Mouse (Mus musculus) liver, embryonic 13.5 days (tissue): ENCODE results near the gene Snrpd2. TPM values are rescaled to one million over a fixed set of nuclear protein-coding genes. Genes with fewer than 3 reads are reported as not detected.

Source experiments
- ATAC-seq: fragments of 200-750 bp; cut with Nextera tagmentation; 2 replicates; pipeline ENCODE4 v1.8.0; 2017; ENCODE audit warnings: low read depth, mild to moderate bottlenecking, moderate number of reproducible peaks, moderate library complexity
- DNase-seq: peaks from one replicate; pipeline ENCODE4 v3.0.0; 2022
- H3K27ac ChIP-seq: fragments of 300-500 bp; sonication (generic); 2 replicates; pipeline ENCODE4 v1.5.1; 2015; ENCODE audit warnings: moderate library complexity, mild to moderate bottlenecking, inconsistent platforms
- H3K27me3 ChIP-seq: fragments of 300-500 bp; sonication (generic); 2 replicates; pipeline ENCODE4 v1.6.1; 2015; ENCODE audit warnings: mild to moderate bottlenecking, inconsistent platforms
- H3K36me3 ChIP-seq: fragments of 300-500 bp; sonication (generic); 2 replicates; pipeline ENCODE4 v1.6.1; 2015; ENCODE audit warnings: mild to moderate bottlenecking, inconsistent platforms
- H3K4me1 ChIP-seq: fragments of 300-500 bp; sonication (generic); replicated peaks from 2 replicates; pipeline ENCODE4 v1.6.1; 2015; ENCODE audit warnings: inconsistent platforms
- H3K4me2 ChIP-seq: fragments of 300-500 bp; sonication (generic); 2 replicates; pipeline ENCODE4 v1.6.1; 2015; ENCODE audit warnings: inconsistent platforms, mild to moderate bottlenecking, moderate library complexity
- H3K4me3 ChIP-seq: fragments of 300-500 bp; sonication (generic); replicated peaks from 2 replicates; pipeline ENCODE4 v1.5.1; 2015; ENCODE audit warnings: mild to moderate bottlenecking, inconsistent platforms
- H3K9ac ChIP-seq: fragments of 300-500 bp; sonication (generic); 2 replicates; pipeline ENCODE4 v1.6.1; 2015; ENCODE audit warnings: mild to moderate bottlenecking, inconsistent platforms
- H3K9me3 ChIP-seq: fragments of 300-500 bp; sonication (generic); replicated peaks from 2 replicates; pipeline ENCODE4 v1.6.1; 2016; ENCODE audit warnings: inconsistent platforms
- WGBS: fragments of 180-500 bp; shearing (Covaris S2); methylation state at CpG from one replicate; pipeline ENCODE4 v1.1.7; 2015; ENCODE audit not compliant: insufficient replicate concordance; 5-methylcytosine and 5-hydroxymethylcytosine counted together
- polyA plus RNA-seq: library from polyadenylated mRNA; unstranded; fragments of >200 nt; fragmentation: Nextera tagmentation; extraction: Ambion mirVana; gene quantifications from 2 replicates; pipeline ENCODE4 v1.2.1, GENCODE M21; 2015

Gene Snrpd2
- polyA plus RNA-seq: 85.9 and 89.4 TPM in 2 replicates

DNA sequence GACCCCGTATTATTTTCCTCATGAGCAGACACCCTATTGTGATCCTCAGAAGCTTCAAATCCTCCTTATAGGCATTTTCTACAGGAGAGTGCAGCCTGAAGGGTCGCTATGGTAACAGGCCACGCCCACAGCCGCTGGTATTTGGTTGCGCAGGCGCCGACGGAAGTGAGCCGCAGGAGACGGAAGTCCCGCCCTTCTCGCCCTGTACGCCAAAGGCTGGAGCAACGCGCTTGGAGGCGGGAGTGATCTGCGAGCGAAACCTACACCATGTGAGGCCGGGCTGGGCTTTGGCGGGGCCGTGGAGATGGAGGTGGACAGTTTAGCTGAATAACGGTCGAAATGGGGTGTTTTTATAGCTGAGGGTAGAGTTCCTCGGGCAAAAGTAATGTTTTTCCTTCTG, at the start of gene Snrpd2:
Gene Snrpd2 (plus strand): TSS at position 97 of the 400 bp plus-strand sequence.
- peak within 1 kb of the TSS; percentile 85 for H3K9ac ChIP-seq
- peak within 1 kb of the TSS; percentile 77 for H3K4me3 ChIP-seq
- no peaks in the 10 kb centered on the region for H3K27me3 ChIP-seq
- peaks cover 29% of the 10 kb centered on the region for H3K4me1 ChIP-seq
- 0% methylated on average over 24 of the region's 24 CpGs for WGBS
- peak; percentile 84 for ATAC-seq
- peak within 1 kb of the TSS; percentile 82 for H3K27ac ChIP-seq
- DNase-seq: peak; percentile 92
- H3K9me3 ChIP-seq: no peaks in the 10 kb centered on the region
- H3K36me3 ChIP-seq: peaks cover 33% of the 10 kb centered on the region
- peak within 1 kb of the TSS; percentile 96 for H3K4me2 ChIP-seq

DNA sequence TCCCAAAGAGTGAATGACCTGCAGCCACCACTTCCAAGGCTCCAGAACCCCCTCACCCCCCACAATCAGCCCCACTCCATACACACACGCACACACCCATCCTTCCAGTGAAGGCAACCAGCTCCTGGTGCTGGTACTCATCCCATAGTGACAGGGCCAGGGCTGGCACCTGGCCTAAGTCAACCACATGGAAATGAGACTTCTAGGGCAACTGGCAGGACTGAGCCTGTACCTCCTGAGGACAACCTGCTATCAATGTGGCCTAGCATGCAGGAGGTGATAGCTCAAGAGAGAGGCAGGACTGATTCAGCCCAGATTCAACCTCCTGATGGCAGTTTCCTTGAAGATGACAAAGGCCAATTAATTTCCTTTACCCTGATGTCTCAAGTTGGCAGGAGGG, 49.2 kb upstream of the Snrpd2 start:
- Histone ChIP-seq H3K9ac (no peak overlapping the region), H3K9me3 (no peaks in the 10 kb centered on the region), H3K27me3 (peaks cover 80% of the 10 kb centered on the region), H3K27ac (no peak overlapping the region), H3K36me3 (no peaks in the 10 kb centered on the region), H3K4me1 (peaks cover 23% of the 10 kb centered on the region), H3K4me3 (no peak overlapping the region), H3K4me2 (no peak overlapping the region)
- 48% methylated on average over 1 of the region's 1 CpGs for WGBS
- DNase-seq: no peak
- no peak for ATAC-seq

DNA sequence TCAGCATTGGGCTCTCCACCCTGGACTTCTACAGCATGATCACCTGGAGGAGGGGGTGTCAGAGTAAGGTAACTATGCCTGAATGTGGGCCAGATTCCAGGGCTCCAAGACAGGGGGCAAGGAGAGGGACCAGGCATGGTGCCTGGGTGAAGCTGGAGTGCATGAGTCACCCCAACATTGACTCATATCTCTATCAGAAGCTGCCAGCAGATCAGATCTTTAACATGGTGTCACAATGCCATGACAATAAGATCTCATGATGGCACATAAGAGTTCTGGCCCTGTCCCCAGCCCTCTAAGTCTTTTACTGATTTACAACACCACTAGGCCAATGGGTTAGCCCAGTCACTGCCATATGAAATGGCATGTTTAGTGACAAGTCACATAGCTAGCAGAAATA, 45.8 kb upstream of the Snrpd2 start:
- Histone ChIP-seq H3K27me3 (peaks cover 63% of the 10 kb centered on the region), H3K4me3 (no peak overlapping the region), H3K36me3 (no peaks in the 10 kb centered on the region), H3K4me2 (no peak overlapping the region), H3K9me3 (no peaks in the 10 kb centered on the region), H3K4me1 (no peaks in the 10 kb centered on the region), H3K9ac (no peak overlapping the region), H3K27ac (no peak overlapping the region)
- no peak for ATAC-seq
- DNase-seq: no peak

DNA sequence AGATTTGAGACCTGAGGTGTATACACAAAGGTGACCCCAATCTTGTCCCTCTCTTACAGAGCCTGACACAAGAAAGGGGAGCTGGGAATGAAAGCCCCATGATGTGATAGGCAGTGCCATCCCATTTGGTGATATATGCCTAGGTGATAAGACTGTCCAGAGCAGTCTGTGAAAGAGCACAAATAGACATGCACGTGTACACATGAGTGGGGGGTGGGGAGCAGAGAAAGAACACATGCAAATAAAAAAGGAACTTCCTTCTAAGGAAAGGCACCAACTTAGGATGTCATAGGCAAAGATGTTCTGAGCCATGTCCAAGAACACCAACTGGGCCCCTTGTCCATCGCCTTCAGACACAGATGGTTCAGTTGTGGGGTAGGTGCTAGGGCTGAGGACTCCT, 45.0 kb upstream of the Snrpd2 start:
- Histone ChIP-seq H3K27me3 (peaks cover 58% of the 10 kb centered on the region), H3K9me3 (no peaks in the 10 kb centered on the region), H3K9ac (no peak overlapping the region), H3K4me1 (no peaks in the 10 kb centered on the region), H3K36me3 (no peaks in the 10 kb centered on the region), H3K4me2 (no peak overlapping the region), H3K4me3 (no peak overlapping the region), H3K27ac (no peak overlapping the region)
- no peak for ATAC-seq
- WGBS: 51% methylated on average over 2 of the region's 2 CpGs
- DNase-seq: no peak

DNA sequence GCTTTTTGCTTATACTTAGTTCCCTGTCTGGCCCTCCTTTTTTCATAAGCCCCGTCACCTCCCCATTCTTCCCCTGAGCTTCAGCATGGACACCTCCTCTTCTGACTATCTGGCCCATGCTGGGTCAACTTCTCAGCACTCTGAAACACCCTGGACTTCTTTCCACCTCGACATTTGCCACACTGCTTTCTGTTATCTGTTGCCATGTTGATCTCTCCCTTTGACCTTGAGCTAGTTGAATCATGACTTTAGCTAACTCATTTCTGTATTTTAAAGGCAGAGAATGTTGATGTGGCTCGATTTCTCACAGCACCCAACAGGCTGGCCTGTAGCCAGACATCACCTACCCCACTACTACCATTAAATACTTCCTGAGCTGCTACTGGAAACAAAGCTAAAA, 42.1 kb upstream of the Snrpd2 start:
- 31% methylated on average over 3 of the region's 3 CpGs for WGBS
- Histone ChIP-seq H3K9ac (no peak overlapping the region), H3K27ac (no peak overlapping the region), H3K27me3 (peaks cover 49% of the 10 kb centered on the region), H3K9me3 (no peaks in the 10 kb centered on the region), H3K4me1 (no peaks in the 10 kb centered on the region), H3K36me3 (no peaks in the 10 kb centered on the region), H3K4me2 (no peak overlapping the region), H3K4me3 (no peak overlapping the region)
- no peak for ATAC-seq
- no peak for DNase-seq

DNA sequence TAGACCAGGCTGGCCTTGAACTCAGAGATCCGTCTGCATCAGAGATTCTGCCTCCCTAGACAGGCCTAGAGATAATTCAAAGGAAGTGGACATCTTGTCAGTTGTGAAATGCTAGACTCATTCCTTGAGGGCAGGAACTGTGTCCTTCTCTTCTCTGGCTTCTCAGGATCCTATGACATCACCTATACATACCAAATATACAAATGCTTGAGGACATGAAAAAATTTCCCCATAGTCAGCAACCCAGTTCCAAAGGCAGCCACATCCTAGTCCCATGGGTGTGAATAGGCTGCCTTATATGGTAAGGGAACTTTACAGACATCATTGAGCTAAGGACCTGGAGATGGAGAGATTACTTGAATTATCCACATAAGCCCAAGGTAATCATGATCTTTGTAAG, 40.0 kb upstream of the Snrpd2 start:
- Histone ChIP-seq H3K9ac (no peak overlapping the region), H3K4me3 (no peak overlapping the region), H3K36me3 (no peaks in the 10 kb centered on the region), H3K27ac (no peak overlapping the region), H3K4me2 (no peak overlapping the region), H3K27me3 (peaks cover 38% of the 10 kb centered on the region), H3K4me1 (no peaks in the 10 kb centered on the region), H3K9me3 (no peaks in the 10 kb centered on the region)
- ATAC-seq (no peak), DNase-seq (no peak)
- WGBS: 54% methylated on average over 1 of the region's 1 CpGs

DNA sequence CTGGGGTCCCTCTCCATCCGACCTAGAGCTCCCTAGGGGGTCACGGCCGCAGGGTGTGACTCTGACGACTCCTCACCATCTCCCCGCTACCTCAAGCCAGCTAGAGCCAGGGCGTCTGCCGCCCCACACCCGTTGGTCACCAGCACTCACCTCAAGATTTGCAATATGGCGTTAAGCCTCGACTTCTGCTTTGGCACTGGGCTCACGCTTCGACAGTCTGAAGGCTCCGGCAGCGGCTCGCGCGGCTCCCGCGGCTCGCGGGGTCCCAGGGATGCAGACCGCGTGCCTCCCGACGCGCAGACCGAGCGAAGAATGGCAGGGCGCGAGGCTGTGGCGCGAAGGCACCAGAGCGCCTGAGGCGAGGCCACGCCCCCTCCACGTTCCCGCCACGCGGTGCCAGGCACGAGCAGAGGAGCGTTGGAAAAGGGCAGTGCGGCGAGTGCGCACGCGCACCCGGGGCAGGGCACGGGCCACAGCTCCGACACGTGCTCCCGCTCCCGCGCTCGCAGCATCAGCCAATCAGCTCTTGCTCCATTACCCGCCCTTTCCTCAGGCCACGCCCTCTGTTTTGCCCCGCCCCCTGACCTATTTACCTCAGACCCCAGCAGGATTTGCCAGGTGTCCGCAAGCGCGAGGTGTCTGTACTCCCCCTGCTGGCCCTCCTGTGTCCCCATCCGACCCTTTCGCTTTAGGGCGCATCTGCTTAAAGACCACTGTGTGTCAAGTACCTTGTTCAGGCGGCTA, 31.3 kb upstream of the Snrpd2 start, which contains the start of gene Gm4969:
Gene Gm4969 (minus strand): TSS at position 341 of the 744 bp plus-strand sequence.
- H3K4me1 ChIP-seq: peaks cover 32% of the 10 kb centered on the region
- H3K36me3 ChIP-seq: no peaks in the 10 kb centered on the region
- DNase-seq (peak; percentile 50), ATAC-seq (no peak)
- H3K27ac ChIP-seq: no peak within 1 kb of the TSS
- peaks cover 10% of the 10 kb centered on the region for H3K27me3 ChIP-seq
- peaks cover 7% of the 10 kb centered on the region; the same call in 1 of the 2 replicates for H3K9me3 ChIP-seq
- 24% methylated on average over 64 of the region's 64 CpGs for WGBS
- peak within 1 kb of the TSS; percentile 15; the same call in 1 of the 2 replicates for H3K4me3 ChIP-seq
- H3K4me2 ChIP-seq: peak within 1 kb of the TSS; percentile 86
- H3K9ac ChIP-seq: no peak within 1 kb of the TSS

DNA sequence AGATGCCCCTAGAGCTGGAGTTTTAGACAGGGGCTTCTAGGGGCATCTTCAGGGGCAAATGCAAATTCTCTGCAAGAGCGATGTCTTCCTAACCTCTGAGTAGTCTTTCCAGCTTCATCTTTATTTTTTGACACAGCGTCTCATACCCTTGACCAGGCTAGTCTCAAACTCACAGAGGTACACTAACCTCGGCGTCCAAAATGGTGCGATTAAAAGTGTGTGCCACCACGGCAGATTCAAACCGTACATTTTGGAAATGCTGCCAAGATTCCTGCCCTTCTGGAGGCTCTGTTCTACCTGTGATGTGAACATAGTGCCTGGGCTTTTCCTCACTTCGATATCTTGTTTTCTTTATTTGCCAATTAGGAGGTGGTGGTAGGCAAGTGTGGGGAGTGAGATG, 30.4 kb upstream of the Snrpd2 start:
- DNase-seq: no peak
- 0 out of 2 replicates have a peak, but pooled peaks have one; percentile 1 for ATAC-seq

DNA sequence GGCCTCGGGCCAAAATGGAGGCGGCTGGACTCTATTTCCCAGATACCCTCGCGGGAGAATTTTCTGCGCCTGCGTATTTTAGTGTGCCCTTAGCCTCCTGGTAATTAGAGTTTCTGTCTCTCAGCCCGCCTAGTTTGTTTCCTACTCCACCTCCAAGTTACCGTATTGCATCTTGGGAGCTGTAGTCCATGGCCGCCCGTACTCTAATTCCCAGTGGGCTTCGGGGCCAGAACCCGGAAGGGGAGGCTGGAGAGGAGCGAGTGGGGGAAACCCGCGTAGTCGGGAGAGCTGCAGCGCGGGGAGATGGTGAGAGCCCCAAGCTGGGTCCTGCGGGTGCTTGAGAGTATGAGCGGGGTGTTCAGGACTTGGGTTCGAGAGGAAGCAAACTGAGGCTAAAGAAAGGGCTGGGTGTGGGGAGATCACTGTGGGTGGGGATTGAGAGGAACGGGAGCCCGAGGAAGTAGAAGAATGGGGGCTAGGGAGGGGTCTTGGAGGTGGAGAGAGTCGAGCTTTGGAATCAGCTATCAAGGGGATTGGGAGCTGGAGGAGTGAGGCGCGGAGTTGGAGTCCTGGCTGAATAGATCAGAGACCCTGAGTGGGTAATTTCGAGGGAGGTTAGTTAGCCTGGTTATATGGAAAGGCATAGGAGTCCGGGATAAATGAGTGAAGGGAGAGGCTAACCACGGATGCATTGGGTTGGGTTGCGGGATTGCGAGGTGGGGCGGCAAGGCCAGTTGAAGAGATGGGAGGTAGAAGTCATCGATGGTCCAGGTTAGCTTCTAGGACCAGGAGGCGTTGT, 29.7 kb upstream of the Snrpd2 start, which contains the start of gene Fbxo46:
Gene Fbxo46 (plus strand): TSS at position 229 of the 799 bp plus-strand sequence.
- under 1% methylated on average over 34 of the region's 34 CpGs for WGBS
- ATAC-seq (peak; percentile 96), DNase-seq (peak; percentile 91)
- peak within 1 kb of the TSS; percentile 78 for H3K4me3 ChIP-seq
- H3K27ac ChIP-seq: peak within 1 kb of the TSS; percentile 53
- H3K27me3 ChIP-seq: peaks cover 10% of the 10 kb centered on the region
- H3K4me1 ChIP-seq: peaks cover 32% of the 10 kb centered on the region
- peaks cover 7% of the 10 kb centered on the region; the same call in 1 of the 2 replicates for H3K9me3 ChIP-seq
- H3K4me2 ChIP-seq: peak within 1 kb of the TSS; percentile 86
- H3K9ac ChIP-seq: peak within 1 kb of the TSS; percentile 86
- H3K36me3 ChIP-seq: no peaks in the 10 kb centered on the region

More for the DNA sequence above, 30.4 kb upstream of the Snrpd2 start:
- Histone ChIP-seq H3K9ac (no peak overlapping the region), H3K4me1 (peaks cover 32% of the 10 kb centered on the region), H3K4me2 (peak overlapping the region; percentile 86), H3K36me3 (no peaks in the 10 kb centered on the region), H3K27me3 (peaks cover 10% of the 10 kb centered on the region), H3K27ac (no peak overlapping the region), H3K4me3 (no peak overlapping the region), H3K9me3 (peaks cover 7% of the 10 kb centered on the region; the same call in 1 of the 2 replicates)
- whole genome bisulfite sequencing: 89% methylated on average over 8 of the region's 8 CpGs

DNA sequence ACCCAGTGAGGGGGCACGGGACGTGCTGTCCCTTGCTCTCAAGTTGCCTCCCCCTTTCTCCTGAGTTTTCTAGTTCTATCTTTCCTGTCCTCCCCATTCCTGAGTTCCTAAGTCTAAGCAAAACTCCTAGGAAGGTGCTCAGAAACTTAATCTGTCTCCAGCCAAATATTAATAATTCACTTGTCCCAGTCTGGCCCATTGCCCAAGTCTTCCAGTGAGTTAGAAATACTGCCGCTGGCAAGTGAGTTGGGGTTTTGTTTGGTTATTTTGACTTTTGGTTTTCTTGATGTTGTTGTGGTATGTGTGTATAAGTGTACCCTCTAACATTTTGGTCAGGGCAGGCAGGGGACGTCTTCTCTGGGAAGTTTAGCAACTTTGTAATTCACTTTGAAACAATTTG, 27.8 kb upstream of the Snrpd2 start:
- Histone ChIP-seq H3K27me3 (peaks cover 10% of the 10 kb centered on the region), H3K4me3 (no peak overlapping the region), H3K4me2 (no peak overlapping the region), H3K4me1 (peaks cover 32% of the 10 kb centered on the region), H3K9me3 (peaks cover 7% of the 10 kb centered on the region; the same call in 1 of the 2 replicates), H3K27ac (no peak overlapping the region; the same call in 1 of the 2 replicates), H3K9ac (0 out of 2 replicates have a peak overlapping the region, but pooled peaks have one; percentile 86), H3K36me3 (0 out of 2 replicates have a peak, but pooled peaks cover 7% of the 10 kb centered on the region)
- no peak for DNase-seq
- no peak for ATAC-seq
- WGBS: 80% methylated on average over 4 of the region's 4 CpGs

DNA sequence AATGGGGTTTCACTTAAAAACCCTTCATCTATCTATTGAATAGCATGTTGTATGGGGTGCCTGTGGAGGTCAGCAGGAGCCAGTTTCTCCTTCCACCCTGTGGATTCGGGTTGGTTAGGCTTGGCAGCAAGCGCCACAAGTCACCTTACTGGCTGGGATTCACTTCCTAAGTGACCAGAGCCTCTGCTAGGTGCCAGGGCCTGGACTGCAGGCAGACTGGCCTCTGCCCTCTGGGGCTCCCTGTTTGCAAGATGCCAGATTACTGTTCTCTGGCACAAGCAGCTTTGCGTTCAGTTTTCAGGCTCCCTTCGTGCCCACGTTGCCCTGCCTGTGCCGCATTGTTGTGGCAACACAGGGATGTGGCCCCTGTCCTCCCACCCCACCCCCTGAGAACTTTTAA, 24.8 kb upstream of the Snrpd2 start:
- DNase-seq (no peak), ATAC-seq (no peak)
- H3K36me3 ChIP-seq: 0 out of 2 replicates have a peak, but pooled peaks cover 7% of the 10 kb centered on the region
- H3K9ac ChIP-seq: no peak overlapping the region
- WGBS: 79% methylated on average over 6 of the region's 6 CpGs
- H3K4me3 ChIP-seq: no peak overlapping the region
- H3K27ac ChIP-seq: no peak overlapping the region
- peaks cover 21% of the 10 kb centered on the region for H3K4me1 ChIP-seq
- no peaks in the 10 kb centered on the region for H3K9me3 ChIP-seq
- H3K27me3 ChIP-seq: no peaks in the 10 kb centered on the region
- H3K4me2 ChIP-seq: no peak overlapping the region
